Mouse (Mus musculus) bone marrow, adult 2 months (tissue): ENCODE data around the gene Pdgfb.

ENCODE experiments used
- CTCF ChIP-seq: fragments of 200-500 bp; IDR thresholded peaks from 2 replicates; pipeline ENCODE4 v1.5.1; 2011; ENCODE audit warnings: low read length, control low read depth; ENCODE audit not compliant: control insufficient read depth, insufficient read depth
- POLR2A ChIP-seq: fragments of 200-500 bp; IDR thresholded peaks from 2 replicates; pipeline ENCODE4 v1.6.1; 2011; ENCODE audit warnings: low read depth, mild to moderate bottlenecking, control low read depth, low read length, borderline replicate concordance; ENCODE audit not compliant: control insufficient read depth

GRCm38 (mm10) chr15:79996781-79997180 is 18.0 kb downstream of the Pdgfb start:
- TF ChIP-seq POLR2A (no peak), CTCF (no peak)
